Mouse (Mus musculus) heart, adult 10 weeks (tissue): Measurements from ENCODE around the gene Plekhg5. TPM values are rescaled to one million over a fixed set of nuclear protein-coding genes. Genes with fewer than 3 reads are reported as not detected.

Experiments
- polyA plus RNA-seq: library from polyadenylated mRNA; stranded (reverse); fragments of 350-450 nt; fragmentation: Illumina TruSeq; extraction: RNeasy Lipid Tissue Mini Kit (QIAGEN cat#74804); gene quantifications from one replicate; pipeline ENCODE4 v1.2.3, GENCODE M21; 2014; ENCODE audit warnings: low read depth, low replicate concordance

Gene Plekhg5
- 13.4 TPM for polyA plus RNA-seq

GRCm38 (mm10) chr4:152072121-152072601 is at the start of gene Plekhg5:
Plekhg5 (plus strand) TSS chr4:152072498.

DNA sequence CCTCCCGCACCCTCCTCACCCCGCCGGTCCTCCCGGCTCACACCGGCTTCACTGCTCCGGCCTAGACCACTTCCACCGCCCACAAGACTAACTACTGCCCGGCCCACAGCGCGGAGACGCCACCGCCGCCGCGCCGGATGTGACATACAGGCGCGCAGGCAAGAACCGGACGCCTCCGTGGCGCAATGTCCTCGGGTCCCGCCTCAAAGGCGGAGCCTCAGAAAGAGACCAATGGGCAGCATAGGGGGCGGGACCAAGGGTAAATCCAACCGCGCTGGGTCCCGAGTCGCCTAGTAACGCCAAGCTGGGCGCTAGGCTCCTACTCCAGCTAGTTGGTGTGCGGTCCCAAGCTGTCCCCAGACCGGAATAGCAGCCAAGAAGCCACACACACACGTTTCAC is 44.8 kb upstream of the Plekhg5 start, which contains the start of gene Zbtb48:
Zbtb48 (minus strand) TSS at position 148 of the 400 bp plus-strand sequence.

GRCm38 (mm10) chr4:152038225-152038984 is 33.9 kb upstream of the Plekhg5 start, which contains the start of gene Tas1r1:
Tas1r1 (minus strand) TSS chr4:152038568.

DNA sequence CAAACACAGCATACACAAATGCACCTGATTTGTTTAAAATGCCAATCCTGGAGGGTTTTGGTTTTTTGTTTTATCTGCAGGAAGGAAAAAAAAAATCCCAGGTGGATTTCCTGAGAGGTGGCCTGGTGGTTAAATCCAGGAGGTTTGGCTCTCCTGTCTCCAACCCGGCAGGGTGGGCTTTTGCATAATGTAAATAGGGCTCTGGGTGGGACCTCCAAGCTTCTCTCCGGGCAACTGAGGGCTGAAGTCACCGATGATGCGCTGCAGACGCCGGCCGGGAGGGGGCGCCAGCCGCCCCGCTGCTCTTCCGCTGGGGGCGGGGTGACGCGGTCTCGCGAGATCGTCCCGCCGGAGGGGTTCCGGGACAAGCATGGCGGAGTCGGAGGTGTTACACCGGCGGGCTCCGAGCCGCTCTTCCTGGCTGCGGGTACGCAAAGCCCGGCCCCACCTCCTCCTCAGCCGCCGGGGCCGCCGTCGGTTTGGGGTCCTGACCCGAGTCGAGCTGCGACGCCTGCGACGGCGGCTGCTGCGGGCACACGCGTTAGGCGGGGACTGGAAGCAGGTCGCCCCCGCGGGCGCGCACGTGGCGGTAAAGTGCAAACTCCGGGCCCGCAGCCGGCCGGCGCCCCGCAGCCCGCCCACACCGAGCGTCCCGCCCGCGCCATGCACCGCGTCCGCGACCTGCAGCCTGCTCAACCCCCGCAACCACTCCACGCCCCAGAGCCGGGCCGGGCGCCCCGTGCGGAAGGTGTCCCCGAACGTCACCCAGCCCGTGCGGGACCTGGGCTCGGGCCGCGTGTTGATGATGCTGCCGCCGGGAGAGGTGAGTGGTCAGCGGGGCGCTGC is 33.1 kb upstream of the Plekhg5 start, which contains the start of gene Nol9:
Nol9 (plus strand) TSS at position 337 of the 846 bp plus-strand sequence.

DNA sequence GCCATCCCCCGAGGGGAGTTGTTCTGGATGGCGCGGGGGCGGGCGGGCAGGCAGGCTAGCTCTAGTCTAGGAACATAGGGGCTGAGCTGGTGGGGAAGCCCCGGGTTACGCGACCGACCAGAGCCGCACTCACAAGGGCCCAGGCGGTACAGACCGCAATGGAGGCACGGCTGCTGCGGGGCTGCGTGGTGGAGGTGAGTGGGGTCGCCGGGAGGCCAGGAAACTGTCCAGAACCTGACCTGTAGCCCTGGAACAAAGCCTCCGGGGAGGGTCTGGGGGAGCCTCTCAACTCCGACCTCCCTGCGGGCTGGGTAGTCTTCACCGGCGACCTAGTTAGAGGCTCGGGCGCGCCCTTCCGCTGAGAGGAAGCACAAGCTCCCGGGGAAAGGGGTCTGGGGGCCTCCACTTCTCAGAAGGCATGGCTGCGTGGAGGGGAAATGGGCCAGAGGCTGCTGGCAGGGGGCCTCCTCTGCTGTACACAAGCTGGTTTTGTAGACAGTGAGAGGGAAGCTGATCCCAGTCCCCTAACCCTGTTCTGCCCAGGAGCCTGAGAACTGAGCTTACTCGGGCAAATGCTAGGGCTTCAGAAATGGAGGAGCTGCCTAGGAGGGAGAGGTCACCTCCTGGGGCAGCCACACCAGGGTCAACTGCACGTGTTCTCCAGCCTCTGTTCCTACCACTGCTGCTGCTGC is 43.8 kb downstream of the Plekhg5 start, which contains the start of gene Tnfrsf25:
Tnfrsf25 (plus strand) TSS at position 14 of the 692 bp plus-strand sequence.

GRCm38 (mm10) chr4:152151966-152152544 is 79.8 kb downstream of the Plekhg5 start, which contains the start of gene Espn:
Espn (minus strand) TSS chr4:152152371.

GRCm38 (mm10) chr4:152158585-152159284 is 86.4 kb downstream of the Plekhg5 start, which contains the start of gene Hes2:
Hes2 (plus strand) TSS chr4:152158867.

Other genes starting within 250 kb of the Plekhg5 start
- 173 TPM for gene Camta1, start 210.6 kb upstream of the Plekhg5 start, polyA plus RNA-seq
- 47.2 TPM for gene Dnajc11, start 138.8 kb upstream of the Plekhg5 start, polyA plus RNA-seq
- gene Thap3, start 83.5 kb upstream of the Plekhg5 start, polyA plus RNA-seq = 21.9 TPM
- gene Phf13, start 76.2 kb upstream of the Plekhg5 start, polyA plus RNA-seq = 4.6 TPM
- gene Klhl21, start 63.7 kb upstream of the Plekhg5 start, polyA plus RNA-seq = 52.0 TPM
- 7.9 TPM for gene Zbtb48, start 44.8 kb upstream of the Plekhg5 start, polyA plus RNA-seq
- not detected for gene Tas1r1, start 33.9 kb upstream of the Plekhg5 start, polyA plus RNA-seq
- gene Nol9, start 33.2 kb upstream of the Plekhg5 start, polyA plus RNA-seq = 8.8 TPM
- 2.9 TPM for gene Tnfrsf25, start 43.4 kb downstream of the Plekhg5 start, polyA plus RNA-seq
- gene Espn, start 79.9 kb downstream of the Plekhg5 start, polyA plus RNA-seq = 3.5 TPM
- gene Hes2, start 86.4 kb downstream of the Plekhg5 start, polyA plus RNA-seq = not detected
- 86.4 TPM for gene Acot7, start 105.6 kb downstream of the Plekhg5 start, polyA plus RNA-seq
- 11.3 TPM for gene Gpr153, start 201.7 kb downstream of the Plekhg5 start, polyA plus RNA-seq
- gene Hes3, start 219.2 kb downstream of the Plekhg5 start, polyA plus RNA-seq = not detected
- gene Icmt, start 224.7 kb downstream of the Plekhg5 start, polyA plus RNA-seq = 22.0 TPM
- 112 TPM for gene Rnf207, start 246.5 kb downstream of the Plekhg5 start, polyA plus RNA-seq